ENCODE assay signal across 33 mouse cellular contexts in the genomic region with DNA sequence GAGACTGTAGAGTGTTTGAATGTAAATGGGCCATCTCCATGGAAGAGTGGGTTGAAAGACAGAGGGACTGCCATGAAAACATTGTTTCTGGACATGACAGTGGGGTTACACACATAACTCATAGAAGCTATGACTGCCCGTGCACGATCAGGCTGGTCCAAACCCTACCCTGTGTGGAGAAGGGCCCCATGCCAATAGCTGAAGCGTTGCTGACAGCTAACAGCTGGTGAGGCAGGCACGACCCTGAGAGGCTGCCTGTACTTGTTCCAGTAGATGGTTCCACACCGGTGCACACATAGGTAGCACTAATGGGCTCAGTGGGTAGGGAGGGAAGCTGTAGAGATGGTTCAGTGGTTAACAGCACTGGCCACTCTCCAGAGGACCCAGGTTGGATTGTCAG. TPM values are rescaled to one million over a fixed set of nuclear protein-coding genes. Genes with fewer than 3 reads are reported as not detected.
DNase-seq lines count a peak whose midpoint lies in the region; ATAC-seq and TF ChIP-seq lines count a peak whose summit lies in the region.
"Had no signal": no experiment of that assay in that cellular context is flagged by ENCODE, and none has a peak within 500 bp of the region (broad histone marks: within the 10 kb centered on the region; RNA-seq: fewer than 3 reads in every experiment).

No protein-coding gene starts in this region.

- H3K4me3 ChIP-seq in hindbrain, postnatal 0 days (ENCODE audit: low read length) = no peak overlapping the region
- no peak overlapping the region for H3K4me3 ChIP-seq in hindbrain, embryonic 10.5 days
- H3K4me3 ChIP-seq in lung, adult 2 months (replicated peaks; ENCODE audit: extremely low read depth, low read depth, low read length) = no peak overlapping the region
- H3K4me3 ChIP-seq in lung, postnatal 0 days (ENCODE audit: low read depth, low read length) = no peak overlapping the region
- no peak overlapping the region for H3K4me3 ChIP-seq in lung, embryonic 14.5 days (ENCODE audit: low read depth, low read length)
- H3K4me3 ChIP-seq in forebrain, embryonic 10.5 days = no peak overlapping the region
- H3K4me3 ChIP-seq: embryonic facial prominence, embryonic 10.5 days; embryonic facial prominence, embryonic 15.5 days; forebrain, embryonic 13.5 days; liver, embryonic 15.5 days; midbrain, embryonic 15.5 days had no signal

- TF ChIP-seq CTCF in hindbrain, postnatal 0 days (IDR thresholded peaks at IDR 0.05; ENCODE audit: low read depth) = no peak
- no peak for TF ChIP-seq CTCF in lung, adult 2 months (IDR thresholded peaks at IDR 0.05; ENCODE audit: insufficient read depth, low read length)
- no peak for TF ChIP-seq CTCF in lung, postnatal 0 days (IDR thresholded peaks at IDR 0.05)
- no peak for TF ChIP-seq CTCF in lung, embryonic 14.5 days (IDR thresholded peaks at IDR 0.05; ENCODE audit: low read depth)

- no peak overlapping the region for H3K4me2 ChIP-seq in hindbrain, postnatal 0 days (ENCODE audit: low read depth, low read length)
- H3K4me2 ChIP-seq in lung, postnatal 0 days (replicated peaks; ENCODE audit: low read depth, low read length) = no peak overlapping the region
- H3K4me2 ChIP-seq in lung, embryonic 14.5 days = no peak overlapping the region
- H3K4me2 ChIP-seq: embryonic facial prominence, embryonic 15.5 days; forebrain, embryonic 13.5 days; midbrain, embryonic 15.5 days had no signal

- DNase-seq in hindbrain, postnatal 0 days (ENCODE audit: low spot score) = peak; percentile 23
- DNase-seq in hindbrain, embryonic 10.5 days (ENCODE audit: low spot score) = no peak
- peak; percentile 14 for DNase-seq in lung, adult 2 months
- no peak for DNase-seq in lung, postnatal 0 days (ENCODE audit: low spot score)
- peak; percentile 52 for DNase-seq in lung, embryonic 14.5 days
- peak; percentile 20 for DNase-seq in lung, postnatal 25 days (ENCODE audit: low spot score)
- DNase-seq in forebrain, embryonic 10.5 days (ENCODE audit: extremely low spot score, low spot score) = no peak
- DNase-seq in Muller cell, postnatal 12 days (ENCODE audit: inconsistent ontology term) = no peak
- DNase-seq: adrenal gland, postnatal 14 days; cerebellum, adult 2 months; cerebellum, postnatal 25 days; gastrocnemius, postnatal 10 days; heart, postnatal 14 days; kidney, adult 8-10 months; kidney, postnatal 25 days; right cerebral cortex, adult 18-20 months; spleen, adult 18-20 months; thymus, postnatal 14 days had no signal

- H3K27ac ChIP-seq in hindbrain, postnatal 0 days = no peak overlapping the region
- no peak overlapping the region for H3K27ac ChIP-seq in hindbrain, embryonic 10.5 days
- no peak overlapping the region for H3K27ac ChIP-seq in lung, postnatal 0 days (ENCODE audit: low read length)
- no peak overlapping the region for H3K27ac ChIP-seq in lung, embryonic 14.5 days (ENCODE audit: low read depth)
- H3K27ac ChIP-seq in forebrain, embryonic 10.5 days = no peak overlapping the region
- H3K27ac ChIP-seq: embryonic facial prominence, embryonic 10.5 days; embryonic facial prominence, embryonic 15.5 days; forebrain, embryonic 13.5 days; liver, embryonic 15.5 days; midbrain, embryonic 15.5 days had no signal

- H3K9ac ChIP-seq in hindbrain, postnatal 0 days (replicated peaks; ENCODE audit: low read length) = no peak overlapping the region
- H3K9ac ChIP-seq in lung, postnatal 0 days (replicated peaks; ENCODE audit: low read depth) = no peak overlapping the region
- H3K9ac ChIP-seq in lung, embryonic 14.5 days = no peak overlapping the region
- H3K9ac ChIP-seq: embryonic facial prominence, embryonic 15.5 days; forebrain, embryonic 13.5 days; liver, embryonic 15.5 days; midbrain, embryonic 15.5 days had no signal

- ATAC-seq in hindbrain, postnatal 0 days = no peak
- no peak for ATAC-seq in lung, postnatal 0 days
- ATAC-seq in lung, embryonic 14.5 days (ENCODE audit: insufficient read depth) = peak; percentile 32; the same call in 1 of the 2 replicates

- no peaks in the 10 kb centered on the region for H3K27me3 ChIP-seq in hindbrain, postnatal 0 days (ENCODE audit: insufficient read depth, low read length)
- H3K27me3 ChIP-seq in hindbrain, embryonic 10.5 days (ENCODE audit: insufficient read depth, poor library complexity, severe bottlenecking) = peaks cover 30% of the 10 kb centered on the region
- no peaks in the 10 kb centered on the region for H3K27me3 ChIP-seq in lung, postnatal 0 days (replicated peaks; ENCODE audit: insufficient read depth, low read length)
- H3K27me3 ChIP-seq in lung, embryonic 14.5 days (ENCODE audit: insufficient read depth, low read length) = 0 out of 2 replicates have a peak, but pooled peaks cover 4% of the 10 kb centered on the region
- H3K27me3 ChIP-seq in forebrain, embryonic 10.5 days (ENCODE audit: poor library complexity, severe bottlenecking) = peaks cover 29% of the 10 kb centered on the region

- 73% methylated on average over 5 of the region's 5 CpGs for WGBS in hindbrain, postnatal 0 days
- 82% methylated on average over 5 of the region's 5 CpGs for WGBS in hindbrain, embryonic 10.5 days
- 54% methylated on average over 5 of the region's 5 CpGs for WGBS in lung, adult 2 months
- WGBS in lung, postnatal 0 days = 59% methylated on average over 5 of the region's 5 CpGs
- 58% methylated on average over 5 of the region's 5 CpGs for WGBS in lung, embryonic 14.5 days
- 77% methylated on average over 5 of the region's 5 CpGs for whole genome bisulfite sequencing in forebrain, embryonic 10.5 days

- no peak for TF ChIP-seq POLR2A in lung, adult 2 months (IDR thresholded peaks at IDR 0.05; ENCODE audit: borderline replicate concordance, extremely low read depth, low read depth, low read length)

- no peaks in the 10 kb centered on the region for H3K4me1 ChIP-seq in hindbrain, postnatal 0 days (ENCODE audit: insufficient read depth, low read length)
- peaks cover 19% of the 10 kb centered on the region for H3K4me1 ChIP-seq in hindbrain, embryonic 10.5 days (replicated peaks)
- peaks cover 3% of the 10 kb centered on the region; the same call in 1 of the 2 replicates for H3K4me1 ChIP-seq in lung, adult 2 months (ENCODE audit: control insufficient read depth, insufficient read depth, low read length)
- H3K4me1 ChIP-seq in lung, postnatal 0 days (ENCODE audit: insufficient read depth, low read depth, low read length) = no peaks in the 10 kb centered on the region
- no peaks in the 10 kb centered on the region for H3K4me1 ChIP-seq in lung, embryonic 14.5 days (ENCODE audit: insufficient read depth)
- H3K4me1 ChIP-seq in forebrain, embryonic 10.5 days = peaks cover 18% of the 10 kb centered on the region

- TF ChIP-seq EP300 in lung, postnatal 0 days (IDR thresholded peaks at IDR 0.05) = no peak

- H3K9me3 ChIP-seq in hindbrain, postnatal 0 days (ENCODE audit: low read length) = no peaks in the 10 kb centered on the region
- no peaks in the 10 kb centered on the region for H3K9me3 ChIP-seq in hindbrain, embryonic 10.5 days
- H3K9me3 ChIP-seq in lung, postnatal 0 days (ENCODE audit: low read length) = no peaks in the 10 kb centered on the region
- H3K9me3 ChIP-seq in lung, embryonic 14.5 days (ENCODE audit: low read depth, low read length) = no peaks in the 10 kb centered on the region
- H3K9me3 ChIP-seq in forebrain, embryonic 10.5 days = no peaks in the 10 kb centered on the region
- H3K9me3 ChIP-seq: embryonic facial prominence, embryonic 10.5 days; embryonic facial prominence, embryonic 15.5 days; forebrain, embryonic 13.5 days; liver, embryonic 15.5 days; midbrain, embryonic 15.5 days had no signal

- H3K36me3 ChIP-seq in hindbrain, postnatal 0 days (ENCODE audit: insufficient read depth, low read length) = no peaks in the 10 kb centered on the region
- peaks cover 24% of the 10 kb centered on the region for H3K36me3 ChIP-seq in hindbrain, embryonic 10.5 days
- H3K36me3 ChIP-seq in lung, postnatal 0 days (ENCODE audit: insufficient read depth, low read length) = no peaks in the 10 kb centered on the region
- H3K36me3 ChIP-seq in lung, embryonic 14.5 days (ENCODE audit: insufficient read depth) = peaks cover 19% of the 10 kb centered on the region; the same call in 1 of the 2 replicates
- H3K36me3 ChIP-seq in forebrain, embryonic 10.5 days (replicated peaks) = peaks cover 26% of the 10 kb centered on the region

RNA-seq across cellular contexts. Expression of a gene that starts 1.0 kb away (rescaled TPM):
- total RNA-seq in hindbrain, postnatal 0 days (2014; rRNA removed) = 8.9 and 9.9 TPM in 2 replicates
- polyA plus RNA-seq in hindbrain, postnatal 0 days (2015; fragmentation: Nextera tagmentation; extraction: Ambion mirVana) = 19.2 and 23.4 TPM in 2 replicates
- 75.2 and 91.2 TPM in 2 replicates for polyA plus RNA-seq in hindbrain, embryonic 10.5 days (2016; fragmentation: Nextera tagmentation; extraction: Ambion mirVana)
- polyA plus RNA-seq in lung, adult 2 months (2012; rRNA removed) = 0.78 and 2.0 TPM in 2 replicates
- polyA plus RNA-seq in lung, postnatal 0 days (2015; fragmentation: Nextera tagmentation; extraction: Ambion mirVana) = 2.8 and 4.2 TPM in 2 replicates
- polyA plus RNA-seq in lung, embryonic 14.5 days (2014; fragmentation: Nextera tagmentation; extraction: Ambion mirVana) = 50.3 and 60.8 TPM in 2 replicates
- 107 TPM in 2 replicates for polyA plus RNA-seq in forebrain, embryonic 10.5 days (2016; fragmentation: Nextera tagmentation; extraction: Ambion mirVana)

RNA-seq across cellular contexts. Expression of a gene that starts 8.0 kb away (rescaled TPM):
- total RNA-seq in hindbrain, postnatal 0 days (2014; rRNA removed) = 46.5 and 53.4 TPM in 2 replicates
- polyA plus RNA-seq in hindbrain, postnatal 0 days (2015; fragmentation: Nextera tagmentation; extraction: Ambion mirVana) = 6.3 and 6.5 TPM in 2 replicates
- 1.4 and 2.1 TPM in 2 replicates for polyA plus RNA-seq in hindbrain, embryonic 10.5 days (2016; fragmentation: Nextera tagmentation; extraction: Ambion mirVana)
- 0.17 and 0.19 TPM in 2 replicates for polyA plus RNA-seq in lung, adult 2 months (2012; rRNA removed)
- 0.04 TPM in 1 of 2 replicates, not detected in the other for polyA plus RNA-seq in lung, postnatal 0 days (2015; fragmentation: Nextera tagmentation; extraction: Ambion mirVana)
- polyA plus RNA-seq in lung, embryonic 14.5 days (2014; fragmentation: Nextera tagmentation; extraction: Ambion mirVana) = 0.05 and 0.11 TPM in 2 replicates
- 0.71 and 1.1 TPM in 2 replicates for polyA plus RNA-seq in forebrain, embryonic 10.5 days (2016; fragmentation: Nextera tagmentation; extraction: Ambion mirVana)
- total RNA-seq: granulocyte monocyte progenitor cell, adult 5-6 weeks had no signal

RNA-seq across cellular contexts. Expression of a gene that starts 50.7 kb away (rescaled TPM):
- 55.3 and 58.2 TPM in 2 replicates for total RNA-seq in hindbrain, postnatal 0 days (2014; rRNA removed)
- polyA plus RNA-seq in hindbrain, postnatal 0 days (2015; fragmentation: Nextera tagmentation; extraction: Ambion mirVana) = 12.2 and 14.4 TPM in 2 replicates
- 4.5 and 7.6 TPM in 2 replicates for polyA plus RNA-seq in hindbrain, embryonic 10.5 days (2016; fragmentation: Nextera tagmentation; extraction: Ambion mirVana)
- 25.3 and 27.5 TPM in 2 replicates for polyA plus RNA-seq in lung, adult 2 months (2012; rRNA removed)
- 3.5 and 3.8 TPM in 2 replicates for polyA plus RNA-seq in lung, postnatal 0 days (2015; fragmentation: Nextera tagmentation; extraction: Ambion mirVana)
- 2.8 and 2.9 TPM in 2 replicates for polyA plus RNA-seq in lung, embryonic 14.5 days (2014; fragmentation: Nextera tagmentation; extraction: Ambion mirVana)
- polyA plus RNA-seq in forebrain, embryonic 10.5 days (2016; fragmentation: Nextera tagmentation; extraction: Ambion mirVana) = 3.5 and 3.7 TPM in 2 replicates

RNA-seq across cellular contexts. Expression of a gene that starts 57.2 kb away (rescaled TPM):
- not detected in 2 replicates for total RNA-seq in hindbrain, postnatal 0 days (2014; rRNA removed)
- 0.13 TPM in 1 of 2 replicates, not detected in the other for polyA plus RNA-seq in hindbrain, postnatal 0 days (2015; fragmentation: Nextera tagmentation; extraction: Ambion mirVana)
- polyA plus RNA-seq in hindbrain, embryonic 10.5 days (2016; fragmentation: Nextera tagmentation; extraction: Ambion mirVana) = not detected in 2 replicates
- not detected in 2 replicates for polyA plus RNA-seq in lung, adult 2 months (2012; rRNA removed)
- polyA plus RNA-seq in lung, postnatal 0 days (2015; fragmentation: Nextera tagmentation; extraction: Ambion mirVana) = not detected in 2 replicates
- not detected in 2 replicates for polyA plus RNA-seq in lung, embryonic 14.5 days (2014; fragmentation: Nextera tagmentation; extraction: Ambion mirVana)
- not detected in 2 replicates for polyA plus RNA-seq in forebrain, embryonic 10.5 days (2016; fragmentation: Nextera tagmentation; extraction: Ambion mirVana)
- total RNA-seq: CH12.LX; granulocyte monocyte progenitor cell, adult 5-6 weeks; heart, postnatal 14 days had no signal
- polyA plus RNA-seq: C2C12; embryonic facial prominence, embryonic 10.5 days; forebrain, embryonic 13.5 days; heart, embryonic 14.5 days; intestine, embryonic 16.5 days; limb, embryonic 11.5 days; liver, embryonic 15.5 days; lung, embryonic 16.5 days; midbrain, embryonic 15.5 days; neural tube, embryonic 11.5 days; stomach, embryonic 16.5 days; urinary bladder, adult 2 months had no signal

Comparison
In these comparisons a context has a peak if more than half of its experiments do, and no peak if none do; other contexts are left out.
1. DNase-seq: peak in hindbrain, postnatal 0 days (single experiment), lung, adult 2 months (single experiment), lung, embryonic 14.5 days (single experiment) and lung, postnatal 25 days (single experiment); none in hindbrain, embryonic 10.5 days (single experiment), lung, postnatal 0 days (single experiment), forebrain, embryonic 10.5 days (single experiment) and Muller cell, postnatal 12 days (single experiment).